Mouse (Mus musculus): ENCODE data around the gene Wapl. TPM values are rescaled to one million over a fixed set of nuclear protein-coding genes. Genes with fewer than 3 reads are reported as not detected.

The Wapl gene
- polyA plus RNA-seq, 1 experiment from 2014 or later, result 66.3 TPM

DNA sequence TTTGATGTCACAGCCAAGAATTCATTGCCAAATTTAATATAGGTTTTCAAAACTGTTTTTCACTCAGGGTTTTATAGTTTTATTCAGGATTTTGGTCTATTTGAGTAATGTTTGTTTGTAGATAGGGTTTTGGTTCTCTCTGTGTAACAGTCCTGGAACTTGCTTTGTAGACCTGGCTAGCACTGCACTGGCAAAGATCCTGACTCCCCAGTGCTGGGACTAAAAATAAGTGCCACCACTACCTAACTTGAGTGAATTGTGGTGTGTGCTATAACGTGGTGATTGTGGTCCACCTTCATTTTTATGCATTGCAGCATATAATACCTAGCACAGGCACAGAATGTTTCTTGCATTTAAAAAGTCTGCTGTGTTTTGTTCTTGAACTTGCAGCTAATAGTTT is 23.6 kb downstream of the Wapl start:
- no peak for TF ChIP-seq CTCF (IDR thresholded peaks at IDR 0.05)
- ChIA-PET POLR2A (no interaction called here), CTCF (no interaction called here)
- in situ Hi-C loops (cut with MboI; ENCODE audit: low pct_unique_long_range_greater_than_20kb), result no loop called here
- no peaks in the 10 kb centered on the region for H3K27me3 ChIP-seq
- ATAC-seq (no peak), DNase-seq (ENCODE audit: low read depth, low spot score) (no peak)

DNA sequence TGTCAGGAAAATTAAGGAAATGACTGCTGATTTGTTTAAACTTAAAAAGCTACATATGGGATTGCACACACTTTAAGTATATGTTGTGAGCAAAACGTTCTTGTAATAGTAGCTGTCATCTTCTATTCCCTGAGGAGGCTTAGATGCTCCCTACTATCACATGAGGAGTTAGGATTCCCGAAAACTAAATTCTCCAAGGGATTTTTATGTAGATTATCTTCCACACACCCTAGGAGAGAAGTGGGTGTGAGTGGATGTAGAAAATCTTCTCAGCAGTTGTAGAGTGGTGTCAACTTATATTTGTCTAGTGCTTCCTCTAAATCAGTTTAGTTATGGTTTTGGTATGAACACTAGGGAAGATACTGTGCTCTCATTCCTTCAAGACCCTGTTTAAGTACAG is 36.5 kb downstream of the Wapl start:
- ChIA-PET CTCF (interaction anchor here (0.8 kb wide), 1 partner anchor 13 kb away, joined by 3 read pairs; no protein-coding TSS in a partner anchor), POLR2A (no interaction called here)
- in situ Hi-C loops (cut with MboI; ENCODE audit: low pct_unique_long_range_greater_than_20kb), result no loop called here
- ATAC-seq, result no peak
- no peaks in the 10 kb centered on the region for H3K27me3 ChIP-seq
- TF ChIP-seq CTCF (IDR thresholded peaks at IDR 0.05), result no peak
- DNase-seq (ENCODE audit: low read depth, low spot score), result no peak

DNA sequence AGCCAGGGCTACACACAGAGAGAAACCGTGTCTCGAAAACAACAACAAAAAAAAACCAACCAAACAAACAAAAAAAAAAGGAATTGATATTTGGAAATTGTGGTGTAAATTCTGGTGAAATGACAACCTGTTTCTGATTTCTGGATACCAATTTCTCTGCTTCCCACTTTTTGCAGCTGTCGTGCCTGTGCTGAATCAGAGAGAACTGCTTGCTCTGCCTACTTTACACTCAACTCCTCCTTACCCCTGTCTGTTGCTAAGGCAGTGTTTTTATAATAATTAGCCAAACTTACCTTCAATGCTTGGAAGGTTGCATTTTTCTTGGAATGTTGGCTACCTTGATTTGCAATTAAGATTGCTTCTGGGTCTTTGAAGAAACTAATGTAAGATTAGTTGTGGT is 38.3 kb downstream of the Wapl start:
- ATAC-seq (no peak), DNase-seq (ENCODE audit: low read depth, low spot score) (peak; percentile 3)
- TF ChIP-seq CTCF (IDR thresholded peaks at IDR 0.05), result no peak
- in situ Hi-C loops (cut with MboI; ENCODE audit: low pct_unique_long_range_greater_than_20kb), result no loop called here
- POLR2A ChIA-PET, result interaction anchor here (0.7 kb wide), 1 partner anchor 407 kb away, joined by 3 read pairs; no protein-coding TSS in a partner anchor
- CTCF ChIA-PET, result no interaction called here
- no peaks in the 10 kb centered on the region for H3K27me3 ChIP-seq

DNA sequence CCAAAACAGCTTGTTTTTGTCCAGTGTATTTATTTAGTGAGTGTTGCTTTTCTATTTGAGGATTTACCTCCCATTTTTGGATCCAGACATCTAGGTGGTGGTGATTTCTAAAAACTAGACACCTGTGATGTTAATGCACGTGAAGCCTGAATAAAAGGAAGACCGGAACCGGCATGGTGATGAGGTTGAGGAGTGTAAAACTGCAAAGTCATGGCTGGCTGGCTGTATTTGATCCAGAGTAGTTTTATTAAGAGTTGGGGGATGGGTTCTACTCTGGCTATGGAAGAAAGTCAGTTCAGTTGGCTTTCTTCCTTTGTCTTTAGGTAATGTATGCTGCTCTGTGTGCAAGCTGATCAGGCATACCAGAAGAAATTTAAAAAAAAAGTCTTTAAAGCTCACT is 39.1 kb downstream of the Wapl start:
- POLR2A ChIA-PET, result interaction anchor here (0.7 kb wide), 1 partner anchor 407 kb away, joined by 3 read pairs; no protein-coding TSS in a partner anchor
- no peaks in the 10 kb centered on the region for H3K27me3 ChIP-seq
- CTCF ChIA-PET, result no interaction called here
- in situ Hi-C loops (cut with MboI; ENCODE audit: low pct_unique_long_range_greater_than_20kb), result no loop called here
- TF ChIP-seq CTCF (IDR thresholded peaks at IDR 0.05), result no peak
- ATAC-seq (no peak), DNase-seq (ENCODE audit: low read depth, low spot score) (no peak)

DNA sequence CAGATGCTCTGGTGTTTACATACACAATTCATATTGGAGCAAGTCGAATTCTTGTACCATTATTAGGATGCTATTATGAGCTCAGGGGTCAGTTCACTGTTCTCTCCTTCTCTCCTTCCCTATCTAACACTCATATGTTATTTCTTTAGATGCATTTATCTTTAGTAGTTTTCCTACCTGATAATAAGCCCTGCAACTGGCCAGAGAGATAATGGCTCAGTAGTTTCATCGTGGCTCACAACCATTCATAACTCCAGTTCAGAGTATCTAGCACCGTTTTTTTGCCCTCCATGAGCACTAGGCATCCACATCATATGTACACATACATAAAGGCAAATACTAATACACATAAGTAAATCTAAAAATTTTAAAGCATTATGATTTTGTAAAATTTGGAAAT is 44.4 kb downstream of the Wapl start:
- in situ Hi-C loops (cut with MboI; ENCODE audit: low pct_unique_long_range_greater_than_20kb), result no loop called here
- H3K27me3 ChIP-seq, result no peaks in the 10 kb centered on the region
- no peak for ATAC-seq
- DNase-seq (ENCODE audit: low read depth, low spot score), result no peak
- ChIA-PET CTCF (no interaction called here), POLR2A (no interaction called here)
- TF ChIP-seq CTCF (IDR thresholded peaks at IDR 0.05), result no peak

DNA sequence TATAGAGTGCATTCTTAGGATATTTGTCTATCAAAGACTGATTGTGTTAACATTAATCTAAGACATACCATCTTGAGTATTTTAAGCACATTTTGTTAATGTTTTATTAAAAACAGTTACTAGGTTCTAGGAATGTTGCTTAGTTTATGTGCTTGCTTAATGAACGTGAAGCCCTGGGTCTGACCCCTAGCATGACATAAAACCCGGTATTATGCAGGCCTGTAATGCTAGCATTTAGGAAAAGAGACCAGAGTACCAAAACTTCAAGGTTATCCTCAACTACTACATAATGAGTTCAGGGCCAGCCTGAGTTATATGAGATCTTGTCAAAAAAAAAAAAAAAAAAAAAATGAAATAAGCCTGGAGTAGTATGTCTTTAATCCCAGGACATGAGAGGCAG is 54.0 kb downstream of the Wapl start:
- TF ChIP-seq CTCF (IDR thresholded peaks at IDR 0.05), result no peak
- CTCF ChIA-PET, result no interaction called here
- in situ Hi-C loops (cut with MboI; ENCODE audit: low pct_unique_long_range_greater_than_20kb), result loop anchor here (5.0 kb wide), 1 partner anchor 45 kb away; no protein-coding TSS in a partner anchor
- ATAC-seq, result no peak
- POLR2A ChIA-PET, result no interaction called here
- DNase-seq (ENCODE audit: low read depth, low spot score), result no peak
- no peaks in the 10 kb centered on the region for H3K27me3 ChIP-seq

DNA sequence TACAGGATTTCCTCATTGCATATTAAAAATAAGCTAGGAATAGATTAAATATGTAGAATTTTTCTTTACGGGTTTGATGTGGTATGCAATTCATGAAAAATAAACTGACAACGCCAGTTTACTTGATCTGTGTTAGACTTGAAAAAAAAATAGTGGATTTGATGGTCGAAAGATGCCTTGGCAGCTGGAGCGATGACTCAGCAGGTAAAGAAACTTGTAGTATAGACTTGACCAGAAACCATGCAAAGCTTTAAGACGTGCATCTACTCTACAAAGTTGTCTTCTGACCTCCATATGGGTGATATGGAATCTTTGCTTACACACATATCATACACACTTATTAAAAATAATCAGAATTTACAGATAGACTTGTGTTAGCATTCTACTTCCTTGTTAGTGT is 61.7 kb downstream of the Wapl start:
- ChIA-PET POLR2A (interaction anchor here (0.7 kb wide), 1 partner anchor 33 kb away, joined by 3 read pairs; no protein-coding TSS in a partner anchor), CTCF (interaction anchor here (2.1 kb wide), 1 partner anchor 9 kb away, joined by 6 read pairs; no protein-coding TSS in a partner anchor)
- no peak for TF ChIP-seq CTCF (IDR thresholded peaks at IDR 0.05)
- no peaks in the 10 kb centered on the region for H3K27me3 ChIP-seq
- no peak for ATAC-seq
- in situ Hi-C loops (cut with MboI; ENCODE audit: low pct_unique_long_range_greater_than_20kb), result no loop called here
- DNase-seq (ENCODE audit: low read depth, low spot score), result no peak

DNA sequence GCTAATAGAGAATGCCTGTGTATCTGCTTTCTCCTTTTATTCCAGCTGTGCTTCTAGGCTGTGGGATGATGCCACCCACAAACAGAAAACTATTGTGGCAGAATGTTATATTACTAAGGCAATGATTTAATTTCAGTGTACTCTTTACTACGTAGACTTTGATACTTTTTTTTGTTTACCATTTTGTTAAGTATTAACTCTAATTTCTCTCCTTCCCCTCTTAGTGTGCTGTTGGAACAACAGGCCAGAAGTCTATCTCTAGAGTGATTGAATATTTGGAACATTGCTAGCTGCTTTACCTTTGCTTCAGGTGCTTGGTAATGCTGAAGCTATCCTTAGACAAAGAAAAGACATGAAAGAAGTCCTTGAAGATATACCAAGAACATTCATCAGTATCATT is 71.7 kb downstream of the Wapl start:
- in situ Hi-C loops (cut with MboI; ENCODE audit: low pct_unique_long_range_greater_than_20kb), result no loop called here
- CTCF ChIA-PET, result interaction anchor here (1.2 to 2.2 kb wide), 3 partner anchors 9 to 14 kb away, joined by 3 to 6 read pairs (median 3); no protein-coding TSS in a partner anchor
- H3K27me3 ChIP-seq, result no peaks in the 10 kb centered on the region
- POLR2A ChIA-PET, result no interaction called here
- no peak for TF ChIP-seq CTCF (IDR thresholded peaks at IDR 0.05)
- no peak for ATAC-seq
- no peak for DNase-seq (ENCODE audit: low read depth, low spot score)

DNA sequence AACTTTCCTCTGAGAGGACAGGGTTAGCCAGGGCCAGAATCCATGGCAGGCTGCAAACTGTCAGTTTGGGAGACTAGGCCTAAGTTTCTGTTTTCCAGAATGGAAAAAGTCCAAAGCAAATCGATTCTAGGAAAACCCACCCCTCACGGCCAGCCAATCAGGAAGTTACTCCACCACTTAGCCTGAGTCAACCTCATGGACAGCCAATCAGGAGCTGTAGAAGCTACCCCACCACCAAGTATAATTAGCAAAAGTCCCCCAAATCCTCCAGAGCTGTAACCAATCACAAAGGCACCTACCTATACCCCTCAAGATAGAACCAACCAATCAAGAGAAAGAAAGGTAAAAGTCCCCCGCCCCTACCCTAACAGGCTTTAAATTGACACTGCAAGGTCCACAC is 82.0 kb downstream of the Wapl start:
- ATAC-seq (no peak), DNase-seq (ENCODE audit: low read depth, low spot score) (no peak)
- no peaks in the 10 kb centered on the region for H3K27me3 ChIP-seq
- in situ Hi-C loops (cut with MboI; ENCODE audit: low pct_unique_long_range_greater_than_20kb), result no loop called here
- POLR2A ChIA-PET, result interaction anchor here (1.0 kb wide), 1 partner anchor 9 kb away, joined by 3 read pairs; no protein-coding TSS in a partner anchor
- no peak for TF ChIP-seq CTCF (IDR thresholded peaks at IDR 0.05)
- CTCF ChIA-PET, result interaction anchor here (1.0 to 1.8 kb wide), 3 partner anchors 10 to 15 kb away, joined by 4 to 7 read pairs (median 4); no protein-coding TSS in a partner anchor

DNA sequence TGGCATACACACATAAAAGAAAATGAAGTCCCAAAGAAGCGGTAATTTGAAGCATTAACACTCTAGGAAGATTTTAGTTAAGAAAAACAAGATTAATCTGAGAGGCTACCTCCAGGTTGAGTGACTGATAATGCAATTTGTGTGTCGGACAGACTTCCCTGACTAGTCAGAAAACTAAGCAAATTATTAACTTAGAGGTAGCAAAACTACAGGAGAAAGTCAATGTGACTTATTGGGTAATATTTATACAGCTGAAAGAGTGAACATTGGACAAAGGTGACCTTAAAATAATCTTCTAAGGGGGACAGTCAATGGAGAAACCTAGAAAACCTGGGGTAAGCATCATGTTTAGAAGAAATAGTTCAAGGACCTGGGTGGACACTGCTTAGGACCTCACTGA is 86.2 kb downstream of the Wapl start:
- CTCF ChIA-PET, result interaction anchor here (0.8 kb wide), 1 partner anchor 15 kb away, joined by 3 read pairs; no protein-coding TSS in a partner anchor
- H3K27me3 ChIP-seq, result no peaks in the 10 kb centered on the region
- DNase-seq (ENCODE audit: low read depth, low spot score) (no peak), ATAC-seq (no peak)
- in situ Hi-C loops (cut with MboI; ENCODE audit: low pct_unique_long_range_greater_than_20kb), result no loop called here
- TF ChIP-seq CTCF (IDR thresholded peaks at IDR 0.05), result no peak
- POLR2A ChIA-PET, result no interaction called here

DNA sequence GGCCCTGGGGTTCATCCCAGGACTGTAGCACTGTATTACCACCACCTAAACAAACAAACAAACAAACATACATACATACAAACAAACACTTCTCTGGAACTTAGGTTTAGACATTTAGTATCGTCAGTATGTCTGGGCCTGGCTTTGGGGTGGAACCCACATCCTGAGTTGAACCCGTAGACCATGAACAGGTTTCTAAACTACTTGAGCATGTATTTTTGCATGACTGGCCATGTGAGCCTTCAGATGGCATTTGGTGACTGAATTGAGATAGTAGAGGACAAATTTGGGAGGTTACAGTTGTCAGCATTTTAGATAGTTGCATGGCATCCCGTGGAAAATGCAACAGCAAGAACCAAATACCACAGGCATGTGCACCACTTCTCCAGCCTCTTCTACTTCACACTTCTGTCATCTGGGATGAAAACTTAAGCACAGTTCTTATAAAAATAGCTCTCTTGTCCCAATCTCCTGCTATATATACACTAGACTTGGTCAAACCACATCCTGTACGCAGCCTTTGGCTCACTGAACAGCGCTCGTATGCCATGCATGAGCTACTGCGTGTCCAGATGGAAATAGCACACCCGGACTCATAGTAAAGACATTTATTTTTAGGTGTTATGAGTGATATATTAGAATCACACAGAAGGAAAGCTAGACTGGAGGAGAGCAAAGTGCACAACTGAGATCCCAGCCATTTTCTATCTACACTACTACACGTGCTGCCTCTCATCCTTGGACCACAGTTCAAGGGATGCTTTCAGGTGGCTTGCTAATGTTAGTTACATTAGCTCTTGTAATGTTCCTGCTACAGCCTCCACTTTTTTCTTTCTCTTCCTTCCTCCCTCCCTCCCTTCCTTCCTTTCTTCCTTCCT is 87.6 kb downstream of the Wapl start:
- no peak for DNase-seq (ENCODE audit: low read depth, low spot score)
- ChIA-PET CTCF (interaction anchor here (2.3 kb wide), 1 partner anchor 145 kb away, joined by 6 read pairs; no protein-coding TSS in a partner anchor), POLR2A (no interaction called here)
- in situ Hi-C loops (cut with MboI; ENCODE audit: low pct_unique_long_range_greater_than_20kb), result no loop called here
- ATAC-seq, result no peak
- H3K27me3 ChIP-seq, result no peaks in the 10 kb centered on the region
- no peak for TF ChIP-seq CTCF (IDR thresholded peaks at IDR 0.05)

Data from Patski (cell line).